Mouse (Mus musculus) kidney, postnatal 36 days (tissue): ENCODE measurements around the gene Olfr279.
"Not testable (repeated sequence)": the region's sequence is repeated elsewhere in the genome, so short reads cannot be mapped to it uniquely, and the experiment has no call there.

Source experiments
- DNase-seq, 2 experiments: peaks; one replicate each; pipeline ENCODE4 v3.0.0; 2021 to 2022; ENCODE audit warnings: mixed read lengths in 2 of 2

The Olfr279 gene

GRCm38 (mm10) chr15:98511386-98511928 lies 19.3 kb downstream of the Olfr279 start:
- DNase-seq: peak; percentile 29

DNA sequence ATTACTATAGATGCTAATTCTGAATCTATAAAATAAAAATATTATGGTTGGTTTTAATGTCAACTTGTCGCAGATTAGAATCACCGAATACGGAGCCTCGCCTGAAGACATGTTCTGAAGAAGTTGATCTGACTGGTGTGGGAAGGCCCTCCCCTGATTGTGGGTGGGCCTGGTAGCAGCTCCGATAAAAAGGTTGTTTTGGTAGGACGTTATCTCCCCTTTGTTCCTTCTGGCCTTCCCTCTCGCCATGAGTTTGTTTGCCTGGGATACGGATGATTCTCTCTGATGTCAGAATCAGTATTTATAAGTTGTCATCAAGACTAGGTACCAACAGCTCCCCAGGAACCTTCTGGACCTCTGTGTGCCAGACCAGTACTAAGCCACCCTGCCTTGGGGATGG lies 20.0 kb downstream of the Olfr279 start:
- DNase-seq: no peak

- peak; percentile 62 to 73 for DNase-seq
Observed at GRCm38 (mm10) chr15:98512799-98513321, 20.7 kb downstream of the Olfr279 start.

- not testable (repeated sequence) for DNase-seq
Observed at GRCm38 (mm10) chr15:98513676-98514075, 21.5 kb downstream of the Olfr279 start.

DNA sequence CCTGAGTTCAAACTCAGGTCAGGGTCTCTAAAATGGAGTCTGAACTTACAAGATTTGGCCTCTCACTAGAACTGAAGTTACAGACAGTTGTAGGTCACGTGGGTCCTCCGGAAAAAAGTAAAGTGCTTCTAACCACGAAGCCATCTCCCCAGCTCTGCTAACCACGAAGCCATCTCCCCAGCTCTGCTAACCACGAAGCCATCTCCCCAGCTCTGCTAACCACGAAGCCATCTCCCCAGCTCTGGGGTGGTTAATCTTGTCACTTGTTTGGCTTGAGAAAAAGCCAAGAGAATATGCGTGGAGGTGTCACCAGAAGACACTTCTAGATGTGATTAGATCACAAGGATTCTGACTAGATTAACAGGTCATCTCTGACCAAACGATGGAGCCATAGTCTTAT lies 21.9 kb downstream of the Olfr279 start:
- DNase-seq: no peak

DNA sequence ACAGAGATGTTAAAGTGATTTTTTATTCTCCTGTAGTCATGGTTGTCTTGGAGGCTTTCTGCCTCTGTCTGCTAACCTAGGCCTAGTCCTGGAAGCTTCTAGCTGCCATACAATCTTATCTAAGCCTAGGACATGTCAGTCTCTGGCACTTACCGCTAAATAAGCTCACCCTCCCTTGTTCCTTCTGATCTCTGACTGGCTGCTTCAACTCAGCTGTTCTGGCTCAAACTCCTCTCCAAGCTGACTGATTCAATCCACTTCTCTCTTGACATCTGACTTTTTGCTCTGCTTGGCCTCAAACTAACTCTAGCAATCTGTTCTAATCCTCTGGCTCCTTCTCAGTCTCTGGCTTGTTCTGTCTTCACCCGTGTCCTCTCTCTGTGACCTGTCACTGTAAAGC lies 22.6 kb downstream of the Olfr279 start:
- not testable (repeated sequence) for DNase-seq

DNA sequence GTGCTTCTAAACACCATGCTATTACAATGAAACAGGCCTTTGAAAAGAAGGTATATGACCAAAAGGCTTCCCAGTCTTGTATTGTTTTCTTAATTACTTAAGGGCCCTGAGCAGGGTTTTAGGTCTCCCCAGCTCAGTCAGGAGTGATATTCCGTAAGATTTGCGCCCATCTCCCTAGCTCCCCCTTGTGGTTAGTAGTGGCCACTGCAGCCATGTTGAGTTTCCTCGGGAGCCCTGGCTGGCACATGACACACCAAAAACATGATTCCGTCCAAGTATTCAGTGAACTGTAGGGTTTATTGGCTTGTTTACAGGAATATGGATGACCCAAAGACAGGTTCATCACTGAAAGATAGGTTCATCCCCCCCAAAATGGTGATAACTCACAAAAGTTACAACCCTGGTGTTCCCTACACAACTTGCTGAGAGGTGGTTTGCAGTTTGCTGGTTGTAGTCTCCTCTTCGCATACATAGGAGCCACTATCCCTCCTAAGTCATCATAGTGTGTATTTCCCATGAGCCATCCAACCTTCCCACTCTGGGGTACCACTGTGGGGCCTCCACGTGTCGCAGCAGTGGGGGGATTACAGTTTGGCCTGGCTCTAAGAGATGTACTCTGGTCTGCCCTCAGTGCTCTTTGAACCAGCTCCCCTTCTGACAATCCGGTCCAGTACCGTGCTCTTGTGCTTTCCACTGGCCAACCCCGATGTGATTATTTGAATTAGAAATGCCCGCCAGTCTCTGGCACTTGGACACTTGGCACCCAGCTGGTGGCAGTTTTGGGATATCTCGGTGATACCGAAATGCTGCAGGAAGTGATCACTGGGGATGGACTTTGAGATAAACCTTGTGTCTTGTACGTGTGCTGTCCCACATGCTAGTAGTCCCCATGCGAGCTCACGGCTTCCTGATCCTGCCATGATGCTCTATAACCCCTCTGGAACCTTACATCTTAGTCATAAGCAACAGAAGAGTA lies 25.5 kb downstream of the Olfr279 start:
- peak; percentile 49 to 78 for DNase-seq

DNA sequence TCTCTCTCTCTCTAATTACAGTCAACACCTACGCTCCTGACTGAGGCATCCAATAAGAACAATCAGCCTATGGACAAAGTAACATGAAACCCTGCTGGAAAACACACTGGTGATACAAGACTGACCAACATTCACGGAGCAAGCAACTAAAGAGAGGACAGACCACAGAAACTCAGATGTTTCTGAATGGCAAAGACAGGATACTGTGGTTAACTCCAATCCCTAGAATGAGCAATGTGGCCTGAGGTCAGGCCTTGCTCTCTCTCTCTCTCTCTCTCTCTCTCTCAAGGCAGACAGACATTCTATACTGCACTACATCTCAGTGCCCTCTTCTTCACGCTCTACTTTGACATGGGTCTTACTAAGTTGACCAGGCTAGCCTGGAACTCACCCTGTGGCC lies 29.0 kb downstream of the Olfr279 start:
- DNase-seq: no peak

GRCm38 (mm10) chr15:98526057-98526456 lies 33.9 kb downstream of the Olfr279 start:
- DNase-seq: no peak

DNA sequence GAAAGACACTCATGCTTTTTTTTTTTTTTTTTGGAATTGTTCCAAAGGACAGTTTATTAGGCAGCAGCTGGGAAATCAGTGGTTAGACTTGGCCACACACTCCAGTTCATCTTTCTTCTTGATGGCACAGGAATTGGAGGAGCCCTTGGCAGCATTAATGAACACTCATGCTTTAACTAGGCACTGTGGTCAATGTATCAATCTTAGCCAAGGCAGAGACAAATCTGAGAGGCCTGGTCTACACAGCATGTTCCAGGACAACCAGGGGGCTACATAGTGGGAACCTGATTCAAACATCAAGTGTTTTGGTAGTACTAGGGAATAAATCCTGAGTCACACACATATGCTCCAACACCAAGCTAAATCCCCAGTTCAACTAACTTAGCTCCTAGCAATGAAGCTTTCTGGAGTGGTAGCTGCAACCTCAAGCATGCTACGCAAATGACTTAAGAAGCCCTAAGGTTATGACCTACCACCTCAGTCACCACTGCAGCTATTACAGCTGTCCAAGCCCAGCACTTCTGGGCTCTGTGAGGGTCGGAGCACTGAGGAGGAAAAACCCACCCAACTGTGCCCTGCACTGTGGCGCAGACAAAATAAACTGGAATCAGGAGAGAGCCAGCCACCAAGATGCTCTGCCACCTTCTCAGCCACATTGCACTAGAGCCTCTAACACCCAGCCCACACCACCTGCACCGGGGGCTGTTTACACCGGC lies 35.0 kb downstream of the Olfr279 start:
- DNase-seq: no peak

DNA sequence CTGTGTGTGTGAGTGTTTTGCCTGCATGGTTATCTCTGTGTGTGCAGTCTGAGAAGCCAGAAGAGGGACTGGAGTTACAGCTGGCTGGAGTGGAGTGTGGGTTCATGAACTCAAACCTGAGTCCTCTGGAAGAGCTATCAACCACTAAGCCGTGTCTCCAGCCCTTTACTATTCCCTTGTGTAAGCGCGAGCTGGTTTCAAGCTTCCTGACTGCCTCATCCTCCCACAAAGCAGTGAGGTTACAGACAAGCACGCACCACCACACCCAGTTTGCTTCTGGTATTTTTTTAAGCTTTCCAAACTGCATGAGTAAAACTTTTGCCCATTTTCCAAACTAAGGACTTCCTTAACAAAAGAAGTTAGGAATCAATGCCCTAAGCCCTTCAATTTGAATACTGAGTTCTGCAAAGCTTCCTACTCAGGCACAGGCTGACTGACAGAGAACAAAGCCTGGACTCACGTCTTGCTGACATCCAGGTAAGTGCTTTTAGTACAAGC lies 35.9 kb downstream of the Olfr279 start:
- no peak for DNase-seq

GRCm38 (mm10) chr15:98532281-98532680 lies 40.1 kb downstream of the Olfr279 start:
- no peak for DNase-seq

- peak in 1 of 2 experiments; percentile 31 for DNase-seq
Observed at GRCm38 (mm10) chr15:98533035-98533531, 40.9 kb downstream of the Olfr279 start.

GRCm38 (mm10) chr15:98533881-98534627 lies 41.9 kb downstream of the Olfr279 start, which contains the start of gene Kansl2:
Gene Kansl2 (minus strand): TSS chr15:98534264.
- peak; percentile 97 to 99 for DNase-seq

DNA sequence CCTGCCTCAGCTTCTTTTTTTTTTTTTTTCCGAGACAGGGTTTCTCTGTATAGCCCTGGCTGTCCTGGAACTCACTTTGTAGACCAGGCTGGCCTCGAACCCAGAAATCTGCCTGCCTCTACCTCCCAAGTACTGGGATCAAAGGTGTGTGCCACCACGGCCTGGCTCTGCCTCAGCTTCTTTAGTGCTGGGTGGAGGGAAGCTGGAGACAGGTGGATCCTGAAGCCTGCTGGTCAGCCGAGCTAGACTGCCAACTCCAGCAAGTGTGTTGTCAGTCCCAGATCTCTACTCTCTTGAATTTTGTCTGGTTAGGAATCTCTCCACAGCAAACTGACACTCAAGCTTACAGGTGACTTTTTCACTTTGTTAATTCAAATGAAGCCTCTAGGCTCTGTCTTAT lies 43.7 kb downstream of the Olfr279 start:
- no peak for DNase-seq

DNA sequence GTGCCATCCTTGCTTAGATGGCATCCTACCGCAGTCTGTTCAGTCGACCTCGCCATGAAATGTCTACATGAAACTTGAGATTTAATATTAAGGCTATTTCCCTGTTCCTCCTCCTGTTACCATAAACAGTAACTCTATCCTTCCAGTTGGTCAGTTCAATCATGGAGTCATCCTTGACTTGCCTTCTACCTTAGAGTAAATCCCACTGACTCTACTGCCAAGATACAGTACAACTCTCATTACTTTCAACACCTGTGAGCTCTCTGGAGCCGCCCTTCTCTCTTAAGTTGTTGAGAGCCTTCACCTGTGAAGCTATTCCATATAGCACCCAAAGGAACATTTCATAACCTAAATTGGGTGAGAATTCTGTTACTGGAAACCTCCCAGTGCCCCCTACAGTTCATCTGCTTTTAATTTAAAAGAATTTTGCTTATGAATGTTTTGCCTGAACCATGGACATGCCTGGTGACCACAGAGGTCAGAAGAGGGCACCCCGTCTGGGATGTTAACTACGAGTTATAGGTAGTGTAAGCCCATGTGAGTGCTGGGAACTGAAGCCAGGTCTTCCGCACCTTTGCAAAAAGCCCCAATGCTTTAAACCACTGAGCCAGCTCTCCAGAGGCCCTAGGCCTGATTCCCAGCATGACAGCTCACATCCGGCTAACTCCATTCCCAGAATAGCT lies 44.8 kb downstream of the Olfr279 start:
- peak in 1 of 2 experiments; percentile 10 for DNase-seq

GRCm38 (mm10) chr15:98537923-98538322 lies 45.7 kb downstream of the Olfr279 start:
- no peak for DNase-seq

DNA sequence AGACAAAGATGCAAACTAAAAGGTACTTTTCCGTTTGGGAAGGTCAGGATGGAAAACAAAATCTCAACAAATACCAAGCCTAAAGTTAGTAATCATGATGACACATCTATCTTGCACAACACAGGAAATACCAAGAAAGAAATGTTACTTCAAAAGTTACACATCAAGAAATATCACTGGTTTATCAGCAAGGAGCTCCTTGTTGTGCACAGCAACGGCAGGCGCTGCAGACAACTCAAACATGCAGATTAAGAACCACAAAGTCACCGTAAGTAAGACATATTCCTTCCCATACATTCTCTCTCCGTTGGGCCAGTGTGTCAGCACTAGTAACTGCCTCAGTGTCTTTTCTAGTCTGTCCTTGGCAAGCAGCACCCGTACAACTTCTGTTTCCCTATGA lies 48.9 kb downstream of the Olfr279 start:
- no peak for DNase-seq

- no peak for DNase-seq
Observed at GRCm38 (mm10) chr15:98543341-98543740, 51.1 kb downstream of the Olfr279 start.

DNA sequence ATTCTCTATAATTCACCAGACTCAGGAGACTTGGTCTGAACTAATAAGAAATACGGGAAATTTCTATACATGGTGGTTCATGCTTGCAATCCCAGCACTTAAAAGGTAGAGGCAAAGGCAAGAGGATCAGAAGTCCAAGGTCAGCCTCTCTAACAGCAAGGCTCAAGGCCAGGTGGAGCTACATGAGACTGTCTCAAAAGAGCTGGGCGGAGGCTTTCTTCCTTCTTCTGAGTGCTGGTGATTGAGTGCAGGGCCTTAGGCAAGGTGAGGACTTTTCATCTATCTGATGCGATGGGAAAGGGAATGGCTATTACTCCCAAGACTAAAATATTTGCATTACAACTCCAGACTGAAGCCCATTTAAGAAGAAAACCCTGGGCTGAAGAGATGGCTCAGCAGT lies 52.9 kb downstream of the Olfr279 start:
- DNase-seq: no peak

DNA sequence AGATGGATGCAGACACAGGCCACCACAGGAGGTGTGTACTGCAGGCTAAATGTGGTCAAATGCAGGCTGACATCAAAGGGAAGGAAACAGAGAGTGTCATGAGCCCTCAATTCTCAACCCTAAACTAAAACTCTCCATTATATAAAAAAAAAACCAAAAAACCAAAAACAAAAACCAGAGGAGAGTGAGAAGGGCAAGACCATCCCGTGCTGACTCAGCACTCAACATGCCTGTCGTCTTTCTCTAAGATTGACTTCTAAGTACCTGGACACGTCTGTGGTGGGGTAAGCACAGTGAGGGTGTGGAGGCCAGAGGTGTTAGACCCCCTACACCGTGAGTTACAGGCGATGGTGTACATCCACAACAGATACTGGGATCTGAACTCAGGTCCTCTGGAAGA lies 54.6 kb downstream of the Olfr279 start:
- DNase-seq: no peak
